Mouse (Mus musculus) erythroid progenitor cell, adult 5-6 weeks (primary cell): ENCODE results near the gene Cdc20b. TPM values are rescaled to one million over a fixed set of nuclear protein-coding genes. Genes with fewer than 3 reads are reported as not detected.

ENCODE experiments used
- ATAC-seq: replicated peaks from 2 replicates; pipeline ENCODE4 v1.8.0; 2016; ENCODE audit warnings: moderate number of reproducible peaks, mild to moderate bottlenecking, moderate TSS enrichment, inconsistent platforms; ENCODE audit not compliant: poor library complexity, low FRiP score, severe bottlenecking
- total RNA-seq, 2 experiments: library from RNA; stranded (forward) in 1 of 2; stranded (reverse) in 1 of 2; fragments of 150-400 nt in 1 of 2; fragments of 186-747, 209-891 nt in 1 of 2; gene quantifications; 2 replicates each; pipeline versions ENCODE4 v1.2.3 to v1.2.4; 2015 to 2017; ENCODE audit warnings: low replicate concordance in 2 of 2

The Cdc20b gene
- total RNA-seq, 2 experiments from 2014 or later = not detected

DNA sequence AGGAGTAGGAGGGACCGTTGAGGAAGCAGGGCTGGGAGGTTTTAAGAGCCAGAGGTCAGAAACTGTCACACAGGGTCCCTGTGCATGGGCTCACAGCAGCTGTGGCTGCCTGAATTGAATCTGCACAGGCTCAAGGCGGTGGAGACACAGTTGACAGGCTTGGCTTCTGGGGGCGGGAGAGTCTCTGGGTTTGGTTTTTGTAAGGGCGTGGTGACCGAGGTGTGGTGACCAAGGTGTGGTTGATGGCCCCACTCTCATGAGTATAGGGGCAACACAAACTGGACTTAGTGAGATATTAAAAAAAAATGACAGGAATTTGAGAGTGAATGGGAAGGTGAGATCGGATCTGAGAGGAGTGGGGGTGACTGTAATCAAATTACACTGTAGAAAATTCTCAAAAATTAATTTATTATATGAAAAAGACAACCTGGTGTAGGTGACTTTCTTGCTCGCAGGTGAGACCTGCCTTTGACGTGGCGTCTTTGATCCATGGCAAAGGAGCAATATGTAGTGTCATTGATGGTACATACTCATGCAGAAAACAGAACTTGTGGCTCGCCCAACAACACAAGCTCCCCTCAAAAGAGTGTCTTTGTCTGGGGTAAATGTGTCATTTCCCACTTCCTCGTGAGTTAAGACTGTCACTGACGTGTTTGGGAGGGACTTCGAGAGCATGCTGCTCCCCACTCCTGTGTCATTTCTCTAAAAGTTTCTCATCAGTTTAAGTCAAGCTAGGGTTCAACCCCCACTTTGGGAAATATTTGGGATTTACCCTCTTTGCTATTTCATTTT is 52.5 kb downstream of the Cdc20b start:
- ATAC-seq = no peak

DNA sequence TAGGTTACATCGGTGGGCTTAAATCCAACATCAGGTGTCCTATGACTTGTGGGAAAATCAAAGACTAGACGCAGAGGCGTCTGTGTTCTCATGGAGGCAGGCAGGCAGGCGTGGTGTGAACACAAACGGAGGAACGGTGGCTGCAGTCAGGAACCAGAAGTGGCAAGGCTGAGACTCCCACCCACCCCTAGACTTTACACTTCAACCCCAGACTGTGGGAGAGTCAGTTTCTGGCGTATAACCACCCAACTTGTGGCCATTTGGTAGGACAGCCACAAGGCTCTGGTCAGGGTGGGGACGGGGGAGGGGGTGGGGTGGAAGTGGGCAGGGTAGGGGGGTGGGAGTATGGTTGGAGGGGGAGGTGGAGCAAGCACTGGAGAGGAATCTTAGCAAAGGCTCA is 55.6 kb downstream of the Cdc20b start:
- ATAC-seq = no peak

DNA sequence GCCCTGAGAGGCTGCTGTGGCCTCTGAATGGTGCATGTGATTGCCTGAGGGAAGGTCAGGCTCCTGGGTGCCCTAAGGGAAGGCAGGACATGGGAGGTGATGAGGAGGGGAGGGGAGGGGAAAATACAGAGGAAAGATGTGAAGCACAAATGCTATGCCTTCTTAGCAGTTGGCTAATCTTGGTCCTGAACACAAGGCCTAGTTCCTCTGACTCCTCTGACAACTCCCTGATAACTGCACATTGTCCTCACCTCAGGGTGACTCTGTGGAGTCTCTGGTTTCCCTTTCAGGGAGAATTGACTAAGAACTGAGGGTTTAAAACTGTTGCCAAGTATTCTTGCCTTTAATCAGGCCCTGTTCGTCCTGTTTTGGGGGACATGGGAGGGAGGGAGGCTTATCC is 59.7 kb downstream of the Cdc20b start:
- ATAC-seq = no peak

DNA sequence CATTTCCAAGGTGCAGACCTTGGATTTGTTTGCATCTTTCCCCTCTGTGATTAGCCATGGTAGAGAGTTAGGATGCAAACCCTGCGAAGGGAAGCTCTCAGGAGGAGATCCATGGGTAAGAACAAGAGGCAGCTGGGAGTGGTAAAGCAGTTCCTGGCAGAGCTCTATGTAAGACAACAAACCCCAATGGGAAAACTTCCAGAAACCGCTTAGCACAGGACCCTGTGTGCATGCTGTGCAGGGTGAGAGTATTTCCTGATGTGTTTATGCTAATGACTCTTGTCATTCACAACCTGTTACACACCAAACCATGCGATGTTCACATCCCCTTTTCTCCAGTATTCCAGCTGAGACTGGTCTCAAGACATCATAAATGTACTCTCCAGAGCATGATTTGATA is 62.1 kb downstream of the Cdc20b start:
- no peak for ATAC-seq

DNA sequence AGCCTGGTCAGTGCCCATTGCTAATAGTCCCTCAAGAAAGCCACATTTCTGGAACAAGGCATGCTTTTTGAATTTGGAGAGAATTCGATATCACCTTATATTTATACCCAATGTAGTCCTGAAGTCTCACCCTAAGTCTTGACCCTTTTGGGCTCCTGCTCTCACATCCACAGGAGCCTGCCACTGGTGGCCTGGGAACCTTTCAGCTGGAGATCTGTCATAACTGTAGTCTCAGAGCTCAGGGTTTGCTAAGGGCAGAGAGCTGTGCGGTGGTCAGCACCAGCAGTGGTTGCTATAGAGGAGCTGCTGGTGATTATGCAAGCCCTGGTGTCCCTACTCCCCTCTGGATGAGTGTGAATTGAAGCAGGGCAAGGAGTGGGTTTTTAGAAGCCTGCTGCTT is 63.5 kb downstream of the Cdc20b start:
- ATAC-seq = no peak

DNA sequence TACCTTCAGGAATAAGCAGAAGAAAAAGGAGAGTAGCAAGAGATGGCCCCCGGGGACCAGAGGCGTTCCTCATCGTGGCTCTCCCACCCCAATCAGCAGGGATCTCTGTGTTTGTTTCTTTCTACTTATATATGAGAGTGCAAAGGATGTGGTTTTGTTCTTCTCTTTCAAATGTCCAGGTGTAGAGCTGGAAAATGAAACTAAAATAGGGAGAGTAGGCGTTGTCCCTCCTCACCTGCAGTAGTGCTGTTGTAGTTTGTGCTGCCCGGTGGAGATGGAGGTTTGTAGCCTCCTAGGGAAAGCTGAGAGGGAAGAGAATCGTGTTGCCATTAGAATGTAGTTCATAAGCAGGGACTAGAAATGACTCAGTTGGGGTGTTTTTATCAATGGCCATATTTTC is 66.0 kb downstream of the Cdc20b start, which contains the start of gene Gzma:
Gzma (minus strand) TSS at position 103 of the 400 bp plus-strand sequence.
- ATAC-seq = no peak

DNA sequence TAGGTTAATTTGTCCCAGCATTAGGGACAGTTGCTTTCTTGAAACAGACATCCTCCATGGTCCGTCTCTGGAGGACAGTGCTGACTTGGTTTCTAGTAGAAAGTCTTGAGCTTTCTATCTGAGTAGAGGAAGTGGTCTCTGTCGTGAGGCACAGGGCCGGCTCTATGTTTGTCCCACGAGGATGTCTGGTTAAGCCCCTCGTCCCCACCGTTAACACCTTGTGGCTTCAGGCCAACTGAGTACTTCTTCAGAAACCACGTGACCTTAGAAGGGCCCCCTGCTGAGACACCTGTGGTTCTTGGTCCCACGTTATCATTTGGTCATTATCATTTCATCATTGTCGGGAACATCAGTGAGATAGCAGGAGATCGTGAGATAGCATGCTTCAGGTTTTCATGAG is 66.9 kb downstream of the Cdc20b start:
- ATAC-seq = no peak

DNA sequence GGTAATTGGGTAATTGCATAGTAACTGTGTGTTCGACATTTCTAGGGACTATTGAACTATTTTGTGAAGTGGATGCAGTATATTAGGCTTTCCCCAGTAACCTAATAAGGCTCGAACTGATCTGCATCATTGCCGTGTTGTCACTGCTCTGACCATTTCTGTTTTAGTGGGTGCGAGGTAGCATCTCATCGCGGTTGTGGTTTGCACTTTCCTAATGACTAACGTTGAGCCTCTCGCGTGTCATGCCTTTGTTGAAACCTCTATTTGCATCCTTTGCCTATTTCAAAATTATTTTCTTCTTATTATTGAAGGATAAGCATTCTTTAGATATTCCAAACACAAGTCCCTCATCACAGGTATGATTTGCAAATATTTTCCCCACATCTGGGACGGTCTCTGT is 69.8 kb downstream of the Cdc20b start:
- no peak for ATAC-seq

DNA sequence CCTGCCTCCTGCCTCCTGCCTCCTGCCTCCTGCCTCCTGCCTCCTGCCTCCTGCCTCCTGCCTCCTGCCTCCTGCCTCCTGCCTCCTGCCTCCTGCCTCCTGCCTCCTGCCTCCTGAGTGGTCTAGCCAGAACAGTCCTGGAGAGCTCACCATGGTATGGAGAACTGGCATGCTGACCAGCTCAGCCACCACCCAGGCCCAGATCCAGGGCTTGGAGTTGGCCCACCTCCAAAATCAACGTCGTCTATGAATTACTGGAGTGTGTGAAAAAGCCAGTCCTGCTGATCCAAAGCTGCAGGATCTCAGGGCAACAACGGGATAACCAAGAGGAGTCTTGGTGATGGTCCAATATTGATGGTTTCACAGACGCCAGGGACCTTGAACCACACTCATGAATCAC is 84.1 kb downstream of the Cdc20b start:
- ATAC-seq = no peak

DNA sequence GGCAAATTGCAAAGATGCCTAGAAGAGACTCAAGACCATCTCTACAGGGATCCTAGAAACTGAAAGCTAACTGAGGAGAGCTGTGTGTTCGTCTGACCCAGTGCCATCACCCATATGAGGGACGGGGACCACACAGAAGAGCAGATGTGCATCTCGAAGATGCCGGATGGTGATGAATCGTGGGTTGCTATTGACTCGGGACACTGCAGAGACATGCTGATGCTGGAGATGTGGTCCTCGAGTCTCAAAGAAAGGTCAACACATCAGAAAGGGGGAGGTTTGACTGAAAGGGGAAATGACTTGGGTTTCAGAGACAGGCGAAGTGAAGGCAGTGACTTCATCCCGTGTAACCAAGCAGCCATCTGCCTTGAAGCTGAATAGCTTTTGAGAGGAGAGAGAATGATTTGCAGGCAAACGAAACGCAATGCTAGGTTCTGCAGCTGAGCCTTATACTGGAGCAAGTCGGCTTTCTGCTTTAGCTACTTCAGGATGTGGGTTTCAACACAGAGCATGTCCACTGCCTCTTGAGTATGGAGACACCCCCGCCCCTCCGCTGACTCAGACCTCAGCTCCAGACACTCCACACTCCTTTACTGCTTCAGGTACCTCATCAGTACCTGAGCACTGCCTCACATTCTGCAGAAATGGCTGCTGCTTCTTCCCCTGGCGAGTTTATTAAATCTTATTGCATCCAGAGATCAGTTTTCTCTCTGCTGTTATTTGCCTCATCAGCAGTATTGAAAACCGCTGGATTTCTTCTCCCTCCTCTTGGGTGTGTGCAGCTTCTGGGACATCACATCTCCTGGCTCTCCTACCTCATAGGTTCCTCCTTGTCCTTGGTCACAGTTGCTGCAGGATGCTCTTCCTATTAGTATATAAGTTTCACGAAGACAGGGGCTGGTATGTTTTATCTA is 85.7 kb downstream of the Cdc20b start:
- no peak for ATAC-seq

DNA sequence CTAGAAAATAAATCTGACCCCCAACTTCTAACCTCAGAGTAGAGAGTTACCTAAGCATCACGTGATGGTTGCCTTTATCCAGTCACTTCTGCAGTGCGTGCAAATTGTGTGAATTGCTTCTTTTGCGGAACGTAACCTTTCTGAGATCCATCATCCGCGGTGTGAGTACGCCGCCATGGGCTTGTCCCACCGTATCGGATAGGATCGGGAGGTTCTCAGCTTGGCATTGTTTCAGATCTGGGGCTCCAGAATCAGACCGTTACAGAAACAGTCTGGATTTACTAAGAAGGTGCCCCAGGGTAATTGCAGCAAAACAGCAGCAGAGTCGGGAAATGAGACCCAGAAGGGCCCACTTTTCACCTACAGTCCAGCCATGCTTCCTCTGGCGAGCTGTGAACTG is 86.4 kb downstream of the Cdc20b start:
- ATAC-seq = no peak

DNA sequence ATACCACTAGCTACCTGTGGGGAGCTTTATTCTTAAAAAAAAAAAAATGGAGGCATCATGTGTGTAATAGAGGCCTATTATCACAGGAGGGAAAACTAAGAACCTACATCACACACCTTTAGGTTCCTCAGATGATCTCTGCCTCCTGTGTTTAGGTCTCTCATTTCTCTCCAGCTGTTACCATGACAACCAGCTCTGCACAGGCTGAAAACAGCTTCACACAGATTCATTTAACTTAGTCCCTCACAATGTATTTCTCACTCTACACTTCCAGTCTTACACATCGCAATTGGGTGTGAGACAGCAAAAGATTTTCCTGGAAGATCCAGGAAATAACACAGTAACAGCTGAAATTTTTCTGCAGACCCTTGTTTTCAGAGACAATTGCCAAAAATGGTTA is 95.1 kb downstream of the Cdc20b start:
- no peak for ATAC-seq

DNA sequence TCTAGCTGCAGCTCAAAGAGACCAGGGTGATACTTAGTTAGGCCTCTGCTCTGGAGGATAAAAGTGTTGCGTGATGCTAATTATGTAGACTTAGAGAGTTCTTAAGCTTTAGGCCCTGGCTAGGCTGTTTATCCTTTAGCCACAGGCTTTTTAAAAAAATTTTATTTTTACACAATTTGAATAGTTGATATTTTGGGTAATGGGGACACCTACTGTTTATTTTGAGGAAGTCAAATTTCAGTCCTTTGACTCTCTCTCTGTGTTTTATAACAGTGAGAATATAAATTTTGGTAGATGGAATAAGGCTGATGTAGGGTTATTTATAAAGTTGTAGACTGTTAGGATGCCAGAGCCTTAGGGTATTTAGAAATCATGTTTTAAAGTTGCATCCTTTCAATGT is 104.7 kb downstream of the Cdc20b start:
- no peak for ATAC-seq

Other genes with a start within 250 kb of the Cdc20b start
- 82.2 and 93.7 TPM in 2 replicates for gene Plpp1, start 234.3 kb upstream of the Cdc20b start, total RNA-seq (2015; ENCODE audit: low replicate concordance)
- 50.8 and 56.6 TPM in 2 replicates for gene Plpp1, start 234.3 kb upstream of the Cdc20b start, total RNA-seq (2017; ENCODE audit: low replicate concordance)
- 46.1 and 52.4 TPM in 2 replicates for gene Mtrex, start 107.7 kb upstream of the Cdc20b start, total RNA-seq (2015; ENCODE audit: low replicate concordance)
- 49.7 and 60.1 TPM in 2 replicates for gene Mtrex, start 107.7 kb upstream of the Cdc20b start, total RNA-seq (2017; ENCODE audit: low replicate concordance)
- gene Dhx29, start 107.7 kb upstream of the Cdc20b start, total RNA-seq (2015; ENCODE audit: low replicate concordance) = 3.2 and 4.6 TPM in 2 replicates
- gene Dhx29, start 107.7 kb upstream of the Cdc20b start, total RNA-seq (2017; ENCODE audit: low replicate concordance) = 3.7 and 5.1 TPM in 2 replicates
- 0.42 and 3.2 TPM in 2 replicates for gene Ccno, start 47.3 kb upstream of the Cdc20b start, total RNA-seq (2015; ENCODE audit: low replicate concordance)
- gene Ccno, start 47.3 kb upstream of the Cdc20b start, total RNA-seq (2017; ENCODE audit: low replicate concordance) = not detected in 2 replicates
- not detected in 2 replicates for gene Mcidas, start 41.3 kb upstream of the Cdc20b start, total RNA-seq (2015; ENCODE audit: low replicate concordance)
- not detected in 2 replicates for gene Mcidas, start 41.3 kb upstream of the Cdc20b start, total RNA-seq (2017; ENCODE audit: low replicate concordance)
- gene Gpx8, start 11.3 kb downstream of the Cdc20b start, total RNA-seq (2015; ENCODE audit: low replicate concordance) = 5.4 TPM in 1 of 2 replicates, not detected in the other
- 3.9 TPM in 1 of 2 replicates, not detected in the other for gene Gpx8, start 11.3 kb downstream of the Cdc20b start, total RNA-seq (2017; ENCODE audit: low replicate concordance)
- 7.5 and 9.0 TPM in 2 replicates for gene Gzma, start 65.9 kb downstream of the Cdc20b start, total RNA-seq (2015; ENCODE audit: low replicate concordance)
- gene Gzma, start 65.9 kb downstream of the Cdc20b start, total RNA-seq (2017; ENCODE audit: low replicate concordance) = 0.91 and 11.7 TPM in 2 replicates
- gene Esm1, start 174.5 kb downstream of the Cdc20b start, total RNA-seq (2015; ENCODE audit: low replicate concordance) = 1.8 TPM in 1 of 2 replicates, not detected in the other
- gene Esm1, start 174.5 kb downstream of the Cdc20b start, total RNA-seq (2017; ENCODE audit: low replicate concordance) = 1.9 TPM in 1 of 2 replicates, not detected in the other
- gene Gzmk, start 190.8 kb downstream of the Cdc20b start, total RNA-seq (2015; ENCODE audit: low replicate concordance) = not detected in 2 replicates
- not detected in 2 replicates for gene Gzmk, start 190.8 kb downstream of the Cdc20b start, total RNA-seq (2017; ENCODE audit: low replicate concordance)